Mouse (Mus musculus): ENCODE results near the gene Pcyox1. TPM values are rescaled to one million over a fixed set of nuclear protein-coding genes. Genes with fewer than 3 reads are reported as not detected.

Pcyox1 gene
- polyA plus RNA-seq, 1 experiment from 2014 or later, result 99.4 TPM

GRCm38 (mm10) chr6:86406306-86406705, 9.4 kb upstream of the Pcyox1 start:
- Histone ChIP-seq H3K4me3 (peak overlapping the region; percentile 91), H3K27ac (peak overlapping the region; percentile 100), H3K36me3 (peaks cover 38% of the 10 kb centered on the region), H3K27me3 (ENCODE audit: insufficient read depth, poor library complexity, severe bottlenecking) (no peaks in the 10 kb centered on the region), H3K9me3 (no peaks in the 10 kb centered on the region), H3K4me1 (replicated peaks) (peaks cover 18% of the 10 kb centered on the region)
- no peak for DNase-seq (ENCODE audit: low spot score)

DNA sequence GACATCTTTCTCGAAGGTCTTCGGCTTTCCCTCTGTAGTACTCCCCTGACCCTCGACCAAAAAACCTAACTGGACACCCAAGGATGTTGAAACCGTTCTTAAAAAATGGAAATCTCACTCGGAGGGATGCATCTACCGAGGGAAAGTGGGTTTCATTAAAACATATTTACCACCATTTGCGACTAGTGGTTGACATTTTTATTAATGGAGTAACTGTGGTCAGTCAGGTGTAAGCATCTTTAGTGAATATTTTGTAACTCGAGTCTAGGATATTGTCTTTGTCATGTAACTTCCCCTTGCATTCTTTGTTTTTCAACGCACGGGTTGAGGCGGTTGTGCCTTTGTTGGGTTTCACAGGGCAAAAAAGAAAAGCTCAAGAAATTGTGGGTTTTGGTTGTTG, 8.0 kb upstream of the Pcyox1 start:
- under 1% methylated on average over 11 of the region's 11 CpGs for WGBS
- H3K9me3 ChIP-seq, result no peaks in the 10 kb centered on the region
- H3K27me3 ChIP-seq (ENCODE audit: insufficient read depth, poor library complexity, severe bottlenecking), result no peaks in the 10 kb centered on the region
- peak overlapping the region; percentile 100 for H3K27ac ChIP-seq
- peak overlapping the region; percentile 91 for H3K4me3 ChIP-seq
- DNase-seq (ENCODE audit: low spot score), result no peak
- H3K4me1 ChIP-seq (replicated peaks), result peaks cover 23% of the 10 kb centered on the region
- peaks cover 37% of the 10 kb centered on the region for H3K36me3 ChIP-seq

DNA sequence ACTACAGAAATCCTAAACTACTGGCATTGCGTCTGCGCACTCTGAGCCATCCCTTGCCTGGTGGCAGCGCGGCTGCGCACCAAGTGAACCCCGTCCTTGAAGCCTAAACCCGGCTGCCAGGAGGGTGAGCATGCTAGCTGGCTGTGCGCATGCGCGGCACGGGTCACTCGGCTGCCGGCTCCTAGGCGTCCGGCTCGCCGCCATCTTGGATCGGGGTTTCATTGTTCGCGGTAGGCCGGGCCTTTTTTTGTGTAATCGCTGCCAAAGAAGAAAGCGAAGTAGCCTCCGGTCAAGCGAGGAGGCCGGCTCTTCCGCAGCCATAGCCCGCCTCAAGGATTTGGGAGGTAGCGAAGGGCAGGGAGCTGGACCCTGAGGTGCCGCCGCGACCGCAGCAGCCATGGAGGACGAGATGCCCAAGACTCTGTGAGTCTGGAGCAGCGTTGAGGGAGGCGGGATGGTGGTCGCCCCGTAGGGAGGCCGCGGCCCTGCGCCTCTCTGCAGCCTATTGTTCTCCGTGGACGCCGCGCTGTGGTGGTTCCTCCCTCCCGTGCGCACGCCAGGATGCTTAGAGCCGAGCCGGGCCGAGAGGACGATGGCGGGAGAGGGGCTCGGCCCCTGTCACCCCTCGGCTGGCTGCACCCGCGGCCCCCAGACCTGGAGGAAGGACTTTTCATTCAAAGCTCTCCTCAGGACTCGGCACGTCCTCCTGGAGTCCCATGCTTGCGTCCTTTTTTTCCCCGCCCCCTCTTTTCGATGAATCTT, 7.3 kb upstream of the Pcyox1 start, which contains the start of gene Tia1:
TSS of gene Tia1 (plus strand) at position 120 of the 762 bp plus-strand sequence.
- Histone ChIP-seq H3K36me3 (peaks cover 30% of the 10 kb centered on the region), H3K9me3 (no peaks in the 10 kb centered on the region), H3K4me3 (peak within 1 kb of the TSS; percentile 91), H3K4me1 (replicated peaks) (peaks cover 23% of the 10 kb centered on the region), H3K27me3 (ENCODE audit: insufficient read depth, poor library complexity, severe bottlenecking) (no peaks in the 10 kb centered on the region), H3K27ac (peak within 1 kb of the TSS; percentile 100)
- under 1% methylated on average over 62 of the region's 62 CpGs for WGBS
- DNase-seq (ENCODE audit: low spot score), result peak; percentile 97

GRCm38 (mm10) chr6:86403728-86404099, 6.8 kb upstream of the Pcyox1 start:
- no peaks in the 10 kb centered on the region for H3K9me3 ChIP-seq
- WGBS, result 1% methylated on average over 15 of the region's 15 CpGs
- peaks cover 2% of the 10 kb centered on the region; the same call in 1 of the 2 replicates for H3K27me3 ChIP-seq (ENCODE audit: insufficient read depth, poor library complexity, severe bottlenecking)
- H3K4me3 ChIP-seq, result peak overlapping the region; percentile 91
- peaks cover 24% of the 10 kb centered on the region for H3K36me3 ChIP-seq
- H3K4me1 ChIP-seq (replicated peaks), result peaks cover 23% of the 10 kb centered on the region
- peak; percentile 90 for DNase-seq (ENCODE audit: low spot score)
- peak overlapping the region; percentile 100 for H3K27ac ChIP-seq

DNA sequence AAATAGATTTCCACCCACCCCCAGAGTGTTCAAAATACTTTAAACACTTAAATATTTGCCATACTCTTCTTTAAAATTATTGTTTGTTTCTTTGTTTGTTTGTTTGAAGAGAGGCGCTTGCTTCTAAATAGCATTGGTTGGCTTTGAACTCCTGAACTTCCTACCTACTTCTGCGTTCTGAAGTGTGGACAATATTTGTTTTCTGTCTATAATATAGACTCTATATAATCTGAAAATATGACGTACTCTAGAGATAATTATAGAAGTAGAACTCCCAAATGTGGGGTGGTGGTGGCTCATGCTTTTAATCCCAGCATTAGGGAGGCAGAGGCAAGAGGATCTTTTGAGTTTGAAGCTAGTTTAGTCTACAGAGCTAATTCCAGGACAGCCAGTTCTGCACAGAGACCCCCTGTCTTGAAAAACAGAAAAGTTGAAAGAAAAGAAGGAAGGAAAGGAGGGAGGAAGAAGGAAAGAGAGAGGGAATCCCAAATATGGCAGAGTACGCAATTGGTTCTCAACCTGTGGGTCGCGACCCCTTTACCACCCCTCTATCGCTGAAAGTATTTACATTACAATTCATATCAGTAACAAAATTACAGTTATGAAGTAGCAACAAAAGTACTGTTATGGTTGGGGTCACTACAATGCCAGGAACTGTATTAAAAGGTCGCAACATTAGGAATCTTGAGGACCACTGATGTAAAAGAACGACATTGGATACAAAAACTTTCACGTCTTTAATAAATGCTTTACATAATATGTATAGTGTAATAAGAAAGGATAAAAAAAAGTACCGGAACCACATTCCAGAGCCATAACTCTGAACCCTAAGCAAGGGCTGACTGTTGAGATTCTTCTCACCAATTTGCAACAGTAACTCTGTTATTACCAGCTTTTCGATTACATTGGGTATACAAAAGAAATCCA, 6.0 kb upstream of the Pcyox1 start:
- 41% methylated on average over 12 of the region's 12 CpGs for WGBS
- peak overlapping the region; percentile 100 for H3K27ac ChIP-seq
- peak overlapping the region; percentile 91 for H3K4me3 ChIP-seq
- H3K36me3 ChIP-seq, result peaks cover 17% of the 10 kb centered on the region
- H3K4me1 ChIP-seq (replicated peaks), result peaks cover 23% of the 10 kb centered on the region
- no peak for DNase-seq (ENCODE audit: low spot score)
- H3K9me3 ChIP-seq, result no peaks in the 10 kb centered on the region
- H3K27me3 ChIP-seq (ENCODE audit: insufficient read depth, poor library complexity, severe bottlenecking), result peaks cover 9% of the 10 kb centered on the region; the same call in 1 of the 2 replicates

DNA sequence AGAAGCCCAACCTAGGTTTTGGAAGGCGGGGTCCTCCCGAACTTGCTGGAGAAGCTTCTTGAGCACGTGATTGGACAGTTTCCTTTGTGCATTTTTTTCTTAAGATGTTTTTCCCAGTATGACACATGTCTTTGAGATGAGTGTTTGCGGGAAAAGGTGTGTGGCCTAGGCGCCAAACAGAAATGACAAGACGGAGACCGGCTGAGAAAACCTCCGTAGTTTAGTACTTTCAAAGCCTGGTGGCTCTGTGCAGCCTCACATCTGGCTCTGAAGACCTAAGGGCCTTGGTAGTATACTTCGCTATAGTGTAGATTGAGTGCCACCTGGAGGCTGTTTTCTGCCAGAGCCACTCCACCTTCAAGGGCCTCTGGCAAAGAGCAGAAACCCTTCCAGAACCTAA, 4.0 kb upstream of the Pcyox1 start:
- WGBS, result 8% methylated on average over 9 of the region's 9 CpGs
- H3K4me3 ChIP-seq, result peak overlapping the region; percentile 38
- DNase-seq (ENCODE audit: low spot score), result peak; percentile 75

GRCm38 (mm10) chr6:86399995-86400394, 3.0 kb upstream of the Pcyox1 start:
- Histone ChIP-seq H3K9me3 (no peaks in the 10 kb centered on the region), H3K36me3 (0 out of 2 replicates have a peak, but pooled peaks cover under 1% of the 10 kb centered on the region), H3K4me3 (no peak overlapping the region), H3K27ac (no peak overlapping the region), H3K27me3 (ENCODE audit: insufficient read depth, poor library complexity, severe bottlenecking) (peaks cover 14% of the 10 kb centered on the region; the same call in 1 of the 2 replicates), H3K4me1 (replicated peaks) (peaks cover 30% of the 10 kb centered on the region)
- 83% methylated on average over 2 of the region's 2 CpGs for WGBS
- DNase-seq (ENCODE audit: low spot score), result no peak

More for the DNA sequence above, 4.0 kb upstream of the Pcyox1 start:
- Histone ChIP-seq H3K27ac (no peak overlapping the region), H3K9me3 (no peaks in the 10 kb centered on the region), H3K27me3 (ENCODE audit: insufficient read depth, poor library complexity, severe bottlenecking) (peaks cover 14% of the 10 kb centered on the region; the same call in 1 of the 2 replicates), H3K4me1 (replicated peaks) (peaks cover 22% of the 10 kb centered on the region), H3K36me3 (no peaks in the 10 kb centered on the region)

GRCm38 (mm10) chr6:86398986-86399385, 2.0 kb upstream of the Pcyox1 start:
- Histone ChIP-seq H3K27ac (no peak overlapping the region), H3K36me3 (peaks cover 10% of the 10 kb centered on the region), H3K9me3 (no peaks in the 10 kb centered on the region), H3K27me3 (ENCODE audit: insufficient read depth, poor library complexity, severe bottlenecking) (peaks cover 14% of the 10 kb centered on the region; the same call in 1 of the 2 replicates), H3K4me3 (no peak overlapping the region), H3K4me1 (replicated peaks) (peaks cover 39% of the 10 kb centered on the region)
- no peak for DNase-seq (ENCODE audit: low spot score)
- WGBS, result 87% methylated on average over 2 of the region's 2 CpGs

GRCm38 (mm10) chr6:86397257-86397980, 465 bp upstream of the Pcyox1 start:
- 9% methylated on average over 14 of the region's 14 CpGs for WGBS
- peaks cover 36% of the 10 kb centered on the region for H3K4me1 ChIP-seq (replicated peaks)
- H3K27ac ChIP-seq, result peak overlapping the region; percentile 93
- no peaks in the 10 kb centered on the region for H3K9me3 ChIP-seq
- peak overlapping the region; percentile 91 for H3K4me3 ChIP-seq
- DNase-seq (ENCODE audit: low spot score), result no peak
- peaks cover 25% of the 10 kb centered on the region for H3K36me3 ChIP-seq
- H3K27me3 ChIP-seq (ENCODE audit: insufficient read depth, poor library complexity, severe bottlenecking), result peaks cover 14% of the 10 kb centered on the region; the same call in 1 of the 2 replicates

- DNase-seq (ENCODE audit: low spot score), result no peak
- Histone ChIP-seq H3K9me3 (0 out of 2 replicates have a peak, but pooled peaks cover 3% of the 10 kb centered on the region), H3K36me3 (peaks cover 39% of the 10 kb centered on the region), H3K27ac (peak overlapping the region; percentile 93), H3K4me1 (replicated peaks) (peaks cover 33% of the 10 kb centered on the region), H3K4me3 (peak overlapping the region; percentile 91), H3K27me3 (ENCODE audit: insufficient read depth, poor library complexity, severe bottlenecking) (peaks cover 14% of the 10 kb centered on the region; the same call in 1 of the 2 replicates)
- 37% methylated on average over 10 of the region's 10 CpGs for WGBS
These were observed 985 bp downstream of the Pcyox1 start for GRCm38 (mm10) chr6:86395969-86396368.

DNA sequence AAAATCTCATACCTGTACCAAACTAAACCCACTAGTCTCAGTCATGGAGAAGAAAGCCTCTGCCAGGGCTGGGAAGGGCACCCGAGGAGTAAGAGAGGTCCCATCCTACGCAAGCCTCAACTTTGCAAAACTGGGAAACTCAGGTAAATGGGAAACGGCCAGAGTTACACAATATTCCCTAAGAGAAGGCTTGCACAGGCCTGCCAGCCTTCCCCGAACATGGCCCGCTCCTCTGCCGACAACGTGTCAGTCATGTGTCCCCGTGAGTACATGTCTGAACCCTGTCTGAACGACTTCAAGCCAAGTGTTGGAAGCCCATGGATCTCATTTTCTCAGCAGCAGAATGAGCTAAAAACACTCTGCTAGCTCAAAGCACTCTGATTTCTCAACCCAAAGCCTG, 1.9 kb downstream of the Pcyox1 start:
- 90% methylated on average over 9 of the region's 9 CpGs for WGBS
- H3K4me1 ChIP-seq (replicated peaks), result peaks cover 30% of the 10 kb centered on the region

More for the DNA sequence above, 1.9 kb downstream of the Pcyox1 start:
- Histone ChIP-seq H3K36me3 (peaks cover 49% of the 10 kb centered on the region), H3K27ac (no peak overlapping the region), H3K27me3 (ENCODE audit: insufficient read depth, poor library complexity, severe bottlenecking) (peaks cover 14% of the 10 kb centered on the region; the same call in 1 of the 2 replicates), H3K4me3 (peak overlapping the region; percentile 91), H3K9me3 (0 out of 2 replicates have a peak, but pooled peaks cover 3% of the 10 kb centered on the region)
- DNase-seq (ENCODE audit: low spot score), result no peak
